Mouse (Mus musculus): Measurements from ENCODE around the gene Prr14. TPM values are rescaled to one million over a fixed set of nuclear protein-coding genes. Genes with fewer than 3 reads are reported as not detected.

The Prr14 gene
- total and polyA plus RNA-seq, 3 experiments: 19.3 to 115 (median 63.5) TPM

DNA sequence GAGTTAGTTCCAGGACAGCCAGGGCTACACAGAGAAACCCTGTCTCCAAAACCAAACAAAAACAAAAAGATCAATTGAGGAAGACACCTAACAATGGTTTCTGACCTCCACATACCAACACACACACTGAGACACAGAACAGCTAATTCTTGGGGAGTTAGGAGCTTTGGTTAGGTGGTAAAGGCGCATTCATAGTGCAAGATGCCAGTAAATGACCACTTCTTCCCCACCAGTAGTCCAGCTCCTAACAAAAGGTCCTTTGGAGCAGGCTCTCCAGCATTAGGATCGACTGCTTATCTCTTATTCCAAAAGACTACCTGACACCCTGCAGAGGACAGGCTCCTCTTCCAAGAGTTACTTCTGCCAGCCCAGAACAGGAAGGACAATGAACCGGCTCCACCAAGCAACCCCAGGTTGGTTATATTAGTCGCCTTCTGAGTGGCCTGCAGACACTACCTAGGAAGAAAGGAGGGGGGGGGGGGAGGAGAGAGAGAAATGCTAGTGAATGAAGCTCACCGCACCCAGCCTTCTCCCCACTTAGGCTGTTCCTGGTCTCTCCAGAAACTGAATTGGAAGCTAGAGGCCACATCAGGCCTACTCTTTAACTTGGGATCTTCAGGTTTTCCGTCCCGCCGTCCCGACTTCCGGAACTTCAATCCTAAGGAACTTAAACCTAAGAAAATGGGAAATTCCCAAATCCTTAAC lies 10.8 kb downstream of the Prr14 start:
- H3K27me3 ChIP-seq (ENCODE audit: insufficient read depth, low read length): no peaks in the 10 kb centered on the region
- peaks cover 62% of the 10 kb centered on the region for H3K36me3 ChIP-seq (replicated peaks)
- peak overlapping the region; percentile 81 for H3K4me3 ChIP-seq (ENCODE audit: low read depth, low read length)
- DNase-seq (ENCODE audit: low spot score): peak; percentile 29
- ATAC-seq (ENCODE audit: extremely low read depth, insufficient number of reproducible peaks, low FRiP score, poor library complexity, severe bottlenecking): no peak
- H3K9me3 ChIP-seq (replicated peaks): peaks cover 13% of the 10 kb centered on the region
- TF ChIP-seq POLR2AphosphoS5 (IDR thresholded peaks at IDR 0.05; ENCODE audit: insufficient replicate concordance, low read depth, low read length) (no peak), GATA1 (IDR thresholded peaks at IDR 0.05; ENCODE audit: borderline replicate concordance, low read length) (no peak), GATA2 (IDR thresholded peaks at IDR 0.05; ENCODE audit: borderline replicate concordance, low read depth, low read length) (no peak), TAL1 (conservative IDR thresholded peaks at IDR 0.05; ENCODE audit: low read depth, low read length) (no peak), CTCF (IDR thresholded peaks at IDR 0.05; ENCODE audit: low read depth, low read length) (no peak)
- peaks cover 25% of the 10 kb centered on the region for H3K4me1 ChIP-seq (ENCODE audit: insufficient read depth, low read depth, low read length)

DNA sequence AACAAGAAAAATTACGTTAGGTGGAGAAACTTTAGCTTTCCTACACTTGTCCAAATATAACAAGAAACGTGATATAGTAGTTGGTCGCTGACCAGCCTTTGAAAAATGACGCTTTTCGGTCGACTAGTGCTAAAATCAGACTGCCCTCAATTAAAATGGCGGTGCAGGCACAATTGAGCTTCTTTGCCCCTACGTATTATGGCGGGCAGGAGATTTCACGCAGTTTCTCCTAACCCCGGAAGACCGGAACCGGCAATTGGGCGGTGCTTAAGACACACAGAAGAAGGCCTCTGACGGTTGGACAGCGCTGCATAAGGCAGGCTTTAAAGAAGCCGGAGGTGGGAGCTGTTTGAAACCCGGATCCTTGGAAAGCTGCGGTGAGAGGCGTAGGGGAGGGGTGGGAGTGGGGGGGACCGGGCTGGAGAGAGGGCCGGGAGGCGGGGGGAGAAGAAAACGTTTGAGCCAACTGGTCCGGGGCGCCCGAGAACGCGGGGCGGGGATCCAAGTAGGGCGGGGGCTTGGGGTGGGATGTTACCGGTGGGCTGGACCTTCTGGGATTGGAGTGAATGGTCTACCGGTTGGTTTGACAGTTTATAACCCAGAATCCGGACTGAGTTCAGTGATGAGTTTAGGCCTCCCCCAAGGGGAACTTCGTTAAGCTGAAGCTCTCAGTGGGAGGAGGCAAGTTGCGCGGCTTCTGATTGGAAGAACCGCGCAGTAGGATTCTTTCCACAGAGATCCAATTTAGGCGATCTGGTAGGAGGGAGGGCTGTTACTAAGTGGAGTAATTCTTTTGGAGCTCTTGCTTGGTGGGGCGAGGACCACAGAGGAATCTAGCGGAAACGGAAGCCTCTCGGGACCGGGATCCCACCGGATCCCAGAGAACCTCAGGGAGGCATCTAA lies 11.6 kb downstream of the Prr14 start:
- peak; percentile 90 for DNase-seq (ENCODE audit: low spot score)
- TF ChIP-seq GATA2 (IDR thresholded peaks at IDR 0.05; ENCODE audit: borderline replicate concordance, low read depth, low read length): no peak
- no peak for TF ChIP-seq CTCF (IDR thresholded peaks at IDR 0.05; ENCODE audit: low read depth, low read length)
- no peak for TF ChIP-seq TAL1 (conservative IDR thresholded peaks at IDR 0.05; ENCODE audit: low read depth, low read length)
- no peak for TF ChIP-seq POLR2AphosphoS5 (IDR thresholded peaks at IDR 0.05; ENCODE audit: insufficient replicate concordance, low read depth, low read length)
- no peak for TF ChIP-seq GATA1 (IDR thresholded peaks at IDR 0.05; ENCODE audit: borderline replicate concordance, low read length)
- Histone ChIP-seq H3K4me3 (ENCODE audit: low read depth, low read length) (peak overlapping the region; percentile 81), H3K4me1 (ENCODE audit: insufficient read depth, low read depth, low read length) (peaks cover 33% of the 10 kb centered on the region), H3K36me3 (replicated peaks) (peaks cover 62% of the 10 kb centered on the region), H3K9me3 (replicated peaks) (peaks cover 13% of the 10 kb centered on the region), H3K27me3 (ENCODE audit: insufficient read depth, low read length) (no peaks in the 10 kb centered on the region)
- peak; percentile 86 for ATAC-seq (ENCODE audit: extremely low read depth, insufficient number of reproducible peaks, low FRiP score, poor library complexity, severe bottlenecking)

DNA sequence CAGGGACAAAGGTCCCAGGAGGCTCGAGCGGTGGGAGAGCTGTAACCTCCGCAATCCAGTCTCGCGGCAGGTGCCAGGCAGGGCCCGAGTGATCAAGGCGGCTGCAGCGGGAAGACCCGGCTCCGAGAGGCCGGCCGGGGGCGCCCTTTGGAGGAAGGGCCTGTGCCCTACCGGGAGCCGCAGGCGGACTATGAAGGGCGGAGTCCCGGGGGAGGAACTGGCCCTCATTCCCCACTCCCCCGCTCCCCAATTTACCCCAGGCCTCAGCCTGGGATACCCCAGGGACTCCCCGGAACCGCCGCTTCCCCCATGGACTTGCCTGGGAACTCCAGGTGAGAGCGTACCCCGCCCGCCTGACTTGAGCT lies 12.2 kb downstream of the Prr14 start:
- Histone ChIP-seq H3K27me3 (ENCODE audit: insufficient read depth, low read length) (no peaks in the 10 kb centered on the region), H3K4me1 (ENCODE audit: insufficient read depth, low read depth, low read length) (peaks cover 39% of the 10 kb centered on the region), H3K36me3 (replicated peaks) (peaks cover 65% of the 10 kb centered on the region), H3K4me3 (ENCODE audit: low read depth, low read length) (peak overlapping the region; percentile 81), H3K9me3 (replicated peaks) (peaks cover 13% of the 10 kb centered on the region)
- no peak for ATAC-seq (ENCODE audit: extremely low read depth, insufficient number of reproducible peaks, low FRiP score, poor library complexity, severe bottlenecking)
- no peak for TF ChIP-seq POLR2AphosphoS5 (IDR thresholded peaks at IDR 0.05; ENCODE audit: insufficient replicate concordance, low read depth, low read length)
- TF ChIP-seq TAL1 (conservative IDR thresholded peaks at IDR 0.05; ENCODE audit: low read depth, low read length): no peak
- TF ChIP-seq GATA2 (IDR thresholded peaks at IDR 0.05; ENCODE audit: borderline replicate concordance, low read depth, low read length): no peak
- TF ChIP-seq GATA1 (IDR thresholded peaks at IDR 0.05; ENCODE audit: borderline replicate concordance, low read length): no peak
- TF ChIP-seq CTCF (IDR thresholded peaks at IDR 0.05; ENCODE audit: low read depth, low read length): no peak
- peak; percentile 50 for DNase-seq (ENCODE audit: low spot score)

DNA sequence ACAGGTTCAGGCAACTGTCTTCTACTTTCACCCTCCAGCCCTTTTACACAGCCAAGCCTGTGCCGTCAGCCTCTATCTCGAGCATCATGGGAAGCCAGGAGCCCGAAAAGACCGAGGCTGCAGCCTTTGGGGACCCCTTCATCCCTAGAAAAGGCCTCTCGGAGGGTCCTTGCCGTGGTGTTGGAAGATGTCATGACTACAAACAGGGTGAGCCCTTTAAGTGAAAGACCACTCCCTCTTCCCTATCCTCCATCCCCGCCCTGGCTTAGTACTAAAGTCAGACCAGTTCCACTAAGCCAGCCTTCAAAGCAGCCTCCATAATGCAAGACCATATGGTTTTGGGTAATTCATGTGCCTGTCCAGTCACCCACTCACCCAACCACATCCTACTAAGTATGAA lies 12.6 kb downstream of the Prr14 start:
- H3K36me3 ChIP-seq (replicated peaks): peaks cover 66% of the 10 kb centered on the region
- DNase-seq (ENCODE audit: low spot score) (no peak), ATAC-seq (ENCODE audit: extremely low read depth, insufficient number of reproducible peaks, low FRiP score, poor library complexity, severe bottlenecking) (no peak)
- H3K27me3 ChIP-seq (ENCODE audit: insufficient read depth, low read length): no peaks in the 10 kb centered on the region
- no peak for TF ChIP-seq GATA1 (IDR thresholded peaks at IDR 0.05; ENCODE audit: borderline replicate concordance, low read length)
- no peak for TF ChIP-seq POLR2AphosphoS5 (IDR thresholded peaks at IDR 0.05; ENCODE audit: insufficient replicate concordance, low read depth, low read length)
- TF ChIP-seq CTCF (IDR thresholded peaks at IDR 0.05; ENCODE audit: low read depth, low read length): no peak
- no peak for TF ChIP-seq GATA2 (IDR thresholded peaks at IDR 0.05; ENCODE audit: borderline replicate concordance, low read depth, low read length)
- TF ChIP-seq TAL1 (conservative IDR thresholded peaks at IDR 0.05; ENCODE audit: low read depth, low read length): no peak
- peak overlapping the region; percentile 81 for H3K4me3 ChIP-seq (ENCODE audit: low read depth, low read length)
- H3K4me1 ChIP-seq (ENCODE audit: insufficient read depth, low read depth, low read length): peaks cover 43% of the 10 kb centered on the region
- H3K9me3 ChIP-seq (replicated peaks): peaks cover 13% of the 10 kb centered on the region

DNA sequence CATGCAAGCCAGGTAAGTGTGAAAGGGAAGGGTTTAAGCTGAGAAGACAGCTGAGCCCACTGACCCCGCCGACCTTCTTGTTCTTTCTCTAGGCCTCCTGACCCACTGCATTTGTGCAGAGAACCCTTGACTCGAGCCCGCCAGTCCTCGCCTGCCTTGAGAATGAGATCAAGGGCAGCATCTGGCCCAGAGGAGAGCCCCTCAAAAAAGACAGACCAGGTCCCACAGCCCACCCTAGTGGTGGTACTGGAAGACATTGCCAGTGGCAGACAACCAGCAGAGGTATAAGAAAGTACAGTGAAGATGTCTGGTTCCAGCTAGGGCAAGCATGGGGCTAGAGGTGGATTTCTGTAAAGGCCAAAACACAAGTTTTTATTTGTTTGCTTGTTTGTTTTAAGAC lies 14.3 kb downstream of the Prr14 start:
- Histone ChIP-seq H3K9me3 (replicated peaks) (peaks cover 4% of the 10 kb centered on the region), H3K4me1 (ENCODE audit: insufficient read depth, low read depth, low read length) (peaks cover 47% of the 10 kb centered on the region), H3K4me3 (ENCODE audit: low read depth, low read length) (no peak overlapping the region), H3K36me3 (replicated peaks) (peaks cover 53% of the 10 kb centered on the region), H3K27me3 (ENCODE audit: insufficient read depth, low read length) (no peaks in the 10 kb centered on the region)
- no peak for TF ChIP-seq POLR2AphosphoS5 (IDR thresholded peaks at IDR 0.05; ENCODE audit: insufficient replicate concordance, low read depth, low read length)
- no peak for TF ChIP-seq GATA2 (IDR thresholded peaks at IDR 0.05; ENCODE audit: borderline replicate concordance, low read depth, low read length)
- no peak for TF ChIP-seq GATA1 (IDR thresholded peaks at IDR 0.05; ENCODE audit: borderline replicate concordance, low read length)
- no peak for TF ChIP-seq CTCF (IDR thresholded peaks at IDR 0.05; ENCODE audit: low read depth, low read length)
- no peak for TF ChIP-seq TAL1 (conservative IDR thresholded peaks at IDR 0.05; ENCODE audit: low read depth, low read length)
- no peak for DNase-seq (ENCODE audit: low spot score)
- ATAC-seq (ENCODE audit: extremely low read depth, insufficient number of reproducible peaks, low FRiP score, poor library complexity, severe bottlenecking): no peak
